Mouse (Mus musculus) left cerebral cortex, adult 18-20 months (tissue): ENCODE data around the gene Tns4. TPM values are rescaled to one million over a fixed set of nuclear protein-coding genes. Genes with fewer than 3 reads are reported as not detected.
A peak's percentile ranks its signal among the peaks of the same experiment; 100 is the strongest.

Source experiments
- DNase-seq, 2 experiments: peaks; one replicate each; pipeline ENCODE4 v3.0.0; 2021 to 2022; ENCODE audit warnings: low spot score in 2 of 2, mixed read lengths in 1 of 2
- total RNA-seq, 2 experiments: library from RNA; stranded (reverse); gene quantifications; 2 replicates each; pipeline ENCODE4 v1.2.3; 2021

Gene Tns4
- total RNA-seq, 2 experiments from 2014 or later, result 0.14 to 0.16 TPM

DNA sequence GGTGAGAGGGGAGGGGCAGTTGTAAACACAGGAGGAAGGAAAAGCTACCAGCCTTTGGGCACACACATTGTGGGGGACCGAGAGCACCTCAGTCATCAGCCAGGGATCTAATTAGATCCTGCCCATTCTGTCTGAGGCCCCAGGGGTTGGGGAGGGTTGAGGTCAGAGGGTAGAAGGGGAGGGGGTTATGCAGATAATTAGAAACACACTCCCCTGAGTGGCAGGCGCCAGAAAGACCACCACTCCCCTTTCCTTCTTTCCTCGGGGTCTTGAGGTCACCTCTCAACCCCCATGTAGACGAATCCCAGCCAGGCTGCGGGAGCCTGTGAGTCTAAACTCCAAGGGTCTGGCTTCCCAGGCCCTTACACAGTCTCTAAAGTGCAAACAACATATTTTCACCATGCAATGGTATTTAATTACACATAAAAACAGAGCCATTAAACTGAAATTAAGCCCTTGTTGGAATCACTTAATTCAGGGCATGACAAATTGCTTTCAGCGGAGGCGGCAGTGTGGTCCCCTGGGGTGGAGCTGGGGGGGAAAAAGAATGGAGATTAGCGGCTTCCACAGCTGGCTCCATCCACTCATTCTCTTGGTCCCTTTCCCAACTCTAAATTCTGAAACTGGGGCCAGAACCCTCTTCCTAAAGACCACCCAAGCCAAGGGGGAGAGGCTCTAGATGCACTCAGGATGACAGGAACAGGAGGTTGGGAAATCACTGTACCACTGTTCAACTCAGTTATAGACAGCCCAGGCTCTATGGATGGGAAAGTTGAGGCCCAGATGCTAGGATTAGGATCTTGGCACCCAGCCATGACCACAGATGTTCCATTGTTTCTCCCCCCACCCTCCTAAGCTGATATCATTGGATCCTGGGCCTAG is 33.3 kb downstream of the Tns4 start:
- no peak for DNase-seq

GRCm38 (mm10) chr11:99055143-99055542 is 34.0 kb downstream of the Tns4 start:
- DNase-seq, result no peak

DNA sequence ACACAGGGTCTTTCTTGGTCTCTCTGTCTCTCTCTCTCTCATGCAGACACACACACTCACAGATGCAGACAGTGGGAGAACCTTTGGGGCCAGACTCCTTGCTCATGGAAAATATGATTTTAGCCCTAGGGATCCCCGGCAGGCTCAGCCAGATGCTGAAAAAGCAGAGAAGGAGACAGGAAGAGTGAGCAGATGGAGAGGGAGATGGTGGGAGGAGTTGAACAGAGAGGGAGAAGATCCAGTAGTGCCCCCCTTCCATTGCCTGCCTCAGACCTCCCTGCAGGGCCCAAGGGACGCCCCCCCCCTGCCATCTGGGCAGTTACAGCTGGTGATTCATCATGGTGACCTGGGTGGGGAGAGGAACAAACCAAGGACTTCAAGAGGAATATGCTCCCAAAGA is 41.5 kb downstream of the Tns4 start:
- DNase-seq, result peak in 1 of 2 experiments; percentile 25

GRCm38 (mm10) chr11:99047120-99047519 is 42.0 kb downstream of the Tns4 start:
- no peak for DNase-seq

DNA sequence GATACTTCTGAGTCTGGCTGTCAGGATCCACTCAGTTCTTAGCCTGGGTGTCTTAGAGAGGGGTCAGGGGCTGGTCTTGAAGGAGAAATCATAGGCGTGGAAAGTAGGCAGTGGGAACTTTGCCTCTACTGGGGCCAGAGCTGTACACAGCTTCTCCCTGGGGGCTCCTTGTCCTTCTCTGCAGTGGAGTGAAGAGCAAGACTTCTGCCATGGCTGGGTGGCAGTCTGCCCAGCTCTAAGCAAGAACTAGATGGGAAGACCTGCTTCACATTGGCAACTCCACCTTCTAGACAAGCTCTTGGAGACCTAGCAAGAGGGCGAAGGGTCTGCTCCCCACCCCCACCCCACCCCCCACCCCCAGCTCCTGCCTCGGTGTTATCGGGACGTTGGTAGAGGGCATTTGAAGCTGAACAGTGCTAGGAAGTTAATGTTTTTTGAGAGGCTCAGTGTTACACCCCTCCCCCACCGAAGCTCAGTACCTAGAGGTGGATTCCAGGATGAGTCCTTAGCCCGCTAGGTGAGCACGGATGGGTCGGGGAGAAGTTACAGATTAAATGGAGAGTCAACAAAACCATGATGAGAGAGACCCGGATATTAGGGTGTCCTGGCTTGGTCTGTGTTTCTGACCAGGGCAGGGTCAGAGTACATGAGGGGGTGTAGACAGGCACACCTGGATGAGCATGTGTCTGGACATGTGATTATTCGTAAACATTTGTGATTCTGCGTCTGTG is 43.8 kb downstream of the Tns4 start:
- DNase-seq, result no peak

DNA sequence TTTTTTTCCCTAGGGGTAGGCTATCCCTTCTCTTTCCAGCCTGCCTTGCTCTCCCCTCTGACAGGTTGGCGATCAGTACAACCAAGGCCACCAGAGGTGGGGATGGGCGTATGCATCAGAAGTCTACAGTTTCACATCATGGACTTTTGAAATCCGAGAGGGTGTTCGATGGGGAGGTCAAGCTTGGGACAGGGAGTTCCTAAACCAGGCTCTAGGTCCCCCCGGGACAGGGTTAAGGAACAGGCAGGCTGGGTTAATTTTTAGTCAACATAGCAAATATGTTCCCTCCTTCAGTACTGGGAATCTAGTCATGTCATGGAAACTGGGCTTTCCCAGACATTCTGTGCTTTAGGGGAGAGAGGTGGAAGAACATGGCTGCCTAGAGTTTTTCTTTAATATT is 44.8 kb downstream of the Tns4 start:
- no peak for DNase-seq

- no peak for DNase-seq
These were observed 45.5 kb downstream of the Tns4 start for GRCm38 (mm10) chr11:99043632-99044031.

GRCm38 (mm10) chr11:99042834-99043431 is 46.2 kb downstream of the Tns4 start:
- no peak for DNase-seq

DNA sequence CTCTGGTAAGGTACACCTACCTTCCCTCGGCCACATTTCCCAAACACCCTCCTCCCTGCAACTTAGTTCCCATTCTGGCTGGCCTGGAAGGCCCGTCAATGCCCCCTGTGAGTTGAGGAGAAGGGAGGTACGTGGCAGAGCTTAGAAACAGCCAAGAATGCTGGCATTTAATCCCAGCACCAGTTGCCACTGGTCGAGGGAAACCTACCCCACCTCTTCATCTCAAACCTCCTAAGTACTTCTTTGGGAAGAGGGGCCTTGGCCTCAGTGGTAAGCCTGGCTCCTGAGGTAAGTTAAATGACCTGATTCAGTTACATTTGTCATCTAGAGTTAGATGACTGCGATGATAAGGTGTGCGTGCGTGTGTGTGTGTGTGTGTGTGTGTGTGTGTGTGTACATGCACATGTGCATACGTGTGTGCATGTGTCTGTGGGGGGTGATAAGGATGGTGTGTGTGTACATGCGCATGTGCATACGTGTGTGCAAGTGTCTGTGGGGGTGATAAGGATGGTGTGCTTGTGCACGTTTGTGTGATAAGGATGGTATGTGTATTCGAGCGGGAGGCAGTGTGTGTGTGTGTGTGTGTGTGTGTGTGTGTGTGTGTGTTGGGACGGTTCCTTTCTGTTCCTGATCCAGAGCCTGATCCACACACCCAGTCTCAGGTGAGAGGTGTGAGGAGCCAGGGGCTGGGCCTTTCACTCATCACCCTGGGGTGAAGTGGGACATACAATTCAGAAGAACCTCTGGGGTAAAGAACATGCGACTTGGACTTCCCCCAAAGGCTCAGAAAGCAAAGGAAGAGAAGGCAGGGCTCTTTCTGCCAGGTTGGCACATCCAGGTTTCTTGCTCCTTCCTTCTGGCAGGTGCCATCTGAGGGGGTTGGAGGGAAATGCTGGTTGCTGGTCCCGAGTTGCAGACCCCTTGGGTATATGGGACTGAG is 47.0 kb downstream of the Tns4 start:
- DNase-seq, result no peak

- peak; percentile 54 to 60 for DNase-seq
These were observed 47.9 kb downstream of the Tns4 start, which contains the start of gene Igfbp4 for GRCm38 (mm10) chr11:99041051-99041729. Gene Igfbp4 (plus strand): TSS chr11:99041244.

- DNase-seq, result peak; percentile 18 to 33
These were observed 48.6 kb downstream of the Tns4 start for GRCm38 (mm10) chr11:99040346-99040974.

- DNase-seq, result peak; percentile 78 to 81
These were observed 49.3 kb downstream of the Tns4 start for GRCm38 (mm10) chr11:99039782-99040181.

DNA sequence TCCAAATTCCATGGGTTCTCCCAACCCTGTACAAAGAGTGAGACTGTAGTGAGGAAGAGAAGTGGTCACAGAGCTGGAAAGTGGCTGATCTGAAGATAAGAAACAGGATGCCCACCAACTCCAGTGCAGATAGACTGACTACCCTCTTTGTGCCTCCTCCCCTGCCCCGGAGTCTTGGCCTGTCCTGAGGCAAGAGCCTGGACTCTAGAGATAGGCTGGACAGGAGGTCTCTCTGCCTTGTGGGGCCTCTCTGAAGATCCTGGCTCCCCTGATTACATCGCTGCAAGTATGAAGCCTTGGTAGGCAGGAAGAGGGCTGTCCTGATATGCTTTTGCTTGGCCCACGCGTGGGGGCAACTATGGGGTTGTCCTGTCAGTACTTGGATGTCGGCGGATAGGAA is 52.9 kb downstream of the Tns4 start:
- no peak for DNase-seq

GRCm38 (mm10) chr11:99035350-99035749 is 53.8 kb downstream of the Tns4 start:
- no peak for DNase-seq

DNA sequence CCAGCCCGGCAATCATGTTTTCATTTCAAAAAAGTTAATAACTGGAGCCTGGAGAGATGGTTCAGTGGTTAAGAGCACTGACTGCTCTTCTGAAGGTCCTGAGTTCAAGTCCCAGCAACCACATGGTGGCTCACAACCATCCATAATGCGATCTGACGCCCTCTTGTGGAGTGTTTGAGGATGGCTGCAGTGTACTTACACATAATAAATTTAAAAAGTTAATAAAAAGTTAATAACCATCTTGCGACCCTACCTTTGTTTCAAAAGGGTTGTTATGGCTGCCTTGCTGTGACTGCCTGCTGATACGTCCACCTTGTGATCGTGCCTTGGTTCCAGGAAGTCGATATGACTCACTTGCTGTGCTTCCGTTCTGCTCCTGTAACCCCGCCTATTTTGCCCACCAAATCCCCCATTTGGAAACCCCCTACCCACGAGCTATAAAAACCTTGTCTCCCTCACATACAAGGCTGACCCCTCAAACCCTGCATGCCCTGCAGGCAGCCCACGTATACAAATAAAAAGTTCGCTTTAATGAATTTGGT is 62.1 kb downstream of the Tns4 start:
- no peak for DNase-seq

DNA sequence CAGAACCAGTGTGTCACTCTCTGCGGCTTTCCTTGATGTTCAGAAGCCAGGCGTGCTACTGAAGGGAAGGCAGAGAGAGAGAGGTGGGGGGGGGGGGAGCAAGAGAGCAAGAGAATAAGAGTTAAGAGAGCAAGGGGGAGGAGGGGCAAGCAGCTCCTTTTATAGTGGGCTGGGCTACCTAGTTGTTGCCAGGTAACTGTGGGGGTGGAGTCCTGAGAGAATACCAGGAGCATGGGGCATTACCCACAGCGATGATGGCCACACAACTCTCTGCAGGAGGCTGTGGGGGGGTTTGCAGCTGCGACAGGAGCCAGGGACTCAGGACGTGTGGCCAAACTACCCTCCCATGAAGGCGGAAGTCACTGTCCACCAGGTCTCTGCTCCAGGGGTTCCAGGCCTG is 63.2 kb downstream of the Tns4 start:
- no peak for DNase-seq

- DNase-seq, result no peak
These were observed 64.5 kb downstream of the Tns4 start for GRCm38 (mm10) chr11:99024468-99025134.

DNA sequence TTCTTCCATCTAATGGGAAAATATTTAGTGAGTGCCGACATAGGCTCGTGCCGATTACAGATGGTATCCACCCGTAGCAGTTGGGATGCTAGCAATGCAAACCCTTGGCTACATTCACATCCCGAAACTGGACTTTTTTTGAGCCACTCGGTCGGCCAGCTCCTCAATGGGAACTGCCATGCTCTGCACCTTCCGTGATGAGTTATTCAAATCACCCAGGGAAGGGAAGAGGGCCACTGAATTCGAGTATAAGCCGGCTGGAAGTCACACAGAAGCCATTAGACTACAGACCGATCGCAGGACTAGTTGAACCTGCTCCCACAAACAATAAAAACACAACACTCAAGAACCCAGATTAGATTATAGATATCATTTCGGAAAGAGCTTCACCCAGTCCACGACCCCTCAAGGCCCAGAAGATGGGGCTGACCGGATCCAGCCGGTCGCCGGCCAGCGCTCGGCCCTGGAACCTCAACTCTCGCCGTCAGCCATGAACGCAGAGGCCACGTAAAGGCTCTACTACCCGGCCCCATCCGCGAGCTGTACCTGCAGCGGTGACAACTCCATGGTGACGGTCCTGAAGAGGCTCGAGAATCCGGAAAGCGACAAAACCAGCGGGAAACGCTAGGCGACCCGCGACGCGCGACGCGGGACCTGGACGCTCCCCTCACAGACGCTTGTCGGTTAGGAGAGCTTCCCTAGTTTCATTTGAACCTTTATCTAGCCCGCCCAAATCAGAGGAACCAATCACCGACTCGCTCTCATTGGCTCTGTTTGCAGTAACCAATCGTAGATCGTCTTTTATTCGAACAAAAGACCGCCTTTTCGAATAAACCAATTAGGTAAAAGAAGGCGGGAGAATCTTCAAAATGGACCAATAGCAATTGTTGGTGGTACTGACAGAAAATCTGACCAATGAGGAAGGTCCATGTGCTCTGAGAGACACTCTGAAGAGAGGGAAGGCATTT is 65.3 kb downstream of the Tns4 start, which contains the start of gene Top2a:
Gene Top2a, minus strand, starts transcription at position 690 of the 968 bp plus-strand sequence.
- peak; percentile 89 to 95 for DNase-seq
